Mouse (Mus musculus) embryonic facial prominence, embryonic 12.5 days (tissue): ENCODE results near the gene Ube2d3. TPM values are rescaled to one million over a fixed set of nuclear protein-coding genes. Genes with fewer than 3 reads are reported as not detected.

Experiments used
- ATAC-seq: fragments of 200-750 bp; cut with Nextera tagmentation; 2 replicates; pipeline ENCODE4 v1.8.0; 2017; ENCODE audit not compliant: insufficient number of reproducible peaks, insufficient read depth, low FRiP score, low TSS enrichment
- H3K27ac ChIP-seq: fragments of 300-500 bp; sonication (generic); 2 replicates; pipeline ENCODE4 v1.5.1; 2016; ENCODE audit warnings: mild to moderate bottlenecking
- H3K27me3 ChIP-seq: fragments of 300-500 bp; sonication (generic); 2 replicates; pipeline ENCODE4 v1.6.1; 2016; ENCODE audit warnings: mild to moderate bottlenecking, moderate library complexity
- H3K36me3 ChIP-seq: fragments of 300-500 bp; sonication (generic); 2 replicates; pipeline ENCODE4 v1.6.1; 2016; ENCODE audit warnings: mild to moderate bottlenecking
- H3K4me1 ChIP-seq: fragments of 300-500 bp; sonication (generic); 2 replicates; pipeline ENCODE4 v1.6.1; 2016
- H3K4me2 ChIP-seq: fragments of 300-500 bp; sonication (generic); replicated peaks from 2 replicates; pipeline ENCODE4 v1.6.1; 2016; ENCODE audit warnings: mild to moderate bottlenecking, moderate library complexity
- H3K4me3 ChIP-seq: fragments of 300-500 bp; sonication (generic); 2 replicates; pipeline ENCODE4 v1.5.1; 2016; ENCODE audit warnings: mild to moderate bottlenecking
- H3K9ac ChIP-seq: fragments of 300-500 bp; sonication (generic); 2 replicates; pipeline ENCODE4 v1.6.1; 2016; ENCODE audit warnings: mild to moderate bottlenecking, moderate library complexity
- H3K9me3 ChIP-seq: fragments of 300-500 bp; sonication (generic); 2 replicates; pipeline ENCODE4 v1.6.1; 2016; ENCODE audit warnings: mild to moderate bottlenecking, moderate library complexity
- WGBS: fragments of 180-500 bp; shearing (Covaris S2); methylation state at CpG from one replicate; pipeline ENCODE4 v1.1.7; 2016; 5-methylcytosine and 5-hydroxymethylcytosine counted together
- polyA plus RNA-seq: library from polyadenylated mRNA; unstranded; fragments of >200 nt; fragmentation: Nextera tagmentation; extraction: Ambion mirVana; gene quantifications from 2 replicates; pipeline ENCODE4 v1.2.1, GENCODE M21; 2016

Ube2d3 gene
- polyA plus RNA-seq, result 469 and 505 TPM in 2 replicates

GRCm38 (mm10) chr3:135437758-135438495 lies at the start of gene Ube2d3:
Gene Ube2d3 (plus strand): TSS chr3:135438149.
- Histone ChIP-seq H3K27me3 (no peaks in the 10 kb centered on the region), H3K4me1 (peaks cover 14% of the 10 kb centered on the region; the same call in 1 of the 2 replicates), H3K9ac (peak within 1 kb of the TSS; percentile 97), H3K36me3 (no peaks in the 10 kb centered on the region), H3K9me3 (no peaks in the 10 kb centered on the region), H3K4me3 (peak within 1 kb of the TSS; percentile 97), H3K4me2 (peak within 1 kb of the TSS; percentile 95), H3K27ac (peak within 1 kb of the TSS; percentile 100)
- WGBS, result under 1% methylated on average over 54 of the region's 56 CpGs
- ATAC-seq, result peak; percentile 95

- H3K4me1 ChIP-seq, result no peaks in the 10 kb centered on the region
- no peaks in the 10 kb centered on the region for H3K9me3 ChIP-seq
- no peak overlapping the region for H3K27ac ChIP-seq
- 78% methylated on average over 6 of the region's 6 CpGs for WGBS
- H3K4me3 ChIP-seq, result no peak overlapping the region
- no peaks in the 10 kb centered on the region for H3K27me3 ChIP-seq
- H3K9ac ChIP-seq, result no peak overlapping the region
- no peaks in the 10 kb centered on the region for H3K36me3 ChIP-seq
- ATAC-seq, result no peak
- H3K4me2 ChIP-seq, result no peak overlapping the region
Measured at GRCm38 (mm10) chr3:135393186-135393585, 44.8 kb upstream of the Ube2d3 start.

- H3K27ac ChIP-seq, result no peak overlapping the region
- no peaks in the 10 kb centered on the region for H3K4me1 ChIP-seq
- H3K9me3 ChIP-seq, result no peaks in the 10 kb centered on the region
- H3K4me2 ChIP-seq, result no peak overlapping the region
- no peak for ATAC-seq
- H3K4me3 ChIP-seq, result no peak overlapping the region
- H3K9ac ChIP-seq, result no peak overlapping the region
- H3K27me3 ChIP-seq, result no peaks in the 10 kb centered on the region
- 83% methylated on average over 5 of the region's 5 CpGs for WGBS
- H3K36me3 ChIP-seq, result no peaks in the 10 kb centered on the region
Measured at GRCm38 (mm10) chr3:135395085-135395484, 42.9 kb upstream of the Ube2d3 start.

GRCm38 (mm10) chr3:135396081-135396480 lies 41.9 kb upstream of the Ube2d3 start:
- Histone ChIP-seq H3K4me1 (no peaks in the 10 kb centered on the region), H3K9ac (no peak overlapping the region), H3K27me3 (no peaks in the 10 kb centered on the region), H3K4me3 (no peak overlapping the region), H3K9me3 (no peaks in the 10 kb centered on the region), H3K4me2 (no peak overlapping the region), H3K36me3 (no peaks in the 10 kb centered on the region), H3K27ac (no peak overlapping the region)
- ATAC-seq, result no peak
- 58% methylated on average over 6 of the region's 6 CpGs for WGBS

- Histone ChIP-seq H3K4me3 (no peak overlapping the region), H3K9ac (no peak overlapping the region), H3K27ac (no peak overlapping the region), H3K36me3 (no peaks in the 10 kb centered on the region), H3K9me3 (no peaks in the 10 kb centered on the region), H3K4me2 (no peak overlapping the region), H3K27me3 (no peaks in the 10 kb centered on the region), H3K4me1 (no peaks in the 10 kb centered on the region)
- ATAC-seq, result no peak
Measured at GRCm38 (mm10) chr3:135397112-135397511, 40.8 kb upstream of the Ube2d3 start.

GRCm38 (mm10) chr3:135402201-135402658 lies 35.7 kb upstream of the Ube2d3 start:
- Histone ChIP-seq H3K9ac (no peak overlapping the region), H3K27me3 (no peaks in the 10 kb centered on the region), H3K27ac (no peak overlapping the region), H3K4me3 (no peak overlapping the region), H3K4me1 (no peaks in the 10 kb centered on the region), H3K9me3 (no peaks in the 10 kb centered on the region), H3K36me3 (peaks cover 13% of the 10 kb centered on the region), H3K4me2 (no peak overlapping the region)
- no peak for ATAC-seq
- 11% methylated on average over 10 of the region's 10 CpGs for WGBS

GRCm38 (mm10) chr3:135403211-135403610 lies 34.7 kb upstream of the Ube2d3 start:
- 82% methylated on average over 9 of the region's 9 CpGs for WGBS
- H3K4me3 ChIP-seq, result no peak overlapping the region
- H3K27ac ChIP-seq, result no peak overlapping the region
- no peak overlapping the region for H3K4me2 ChIP-seq
- no peaks in the 10 kb centered on the region for H3K4me1 ChIP-seq
- no peaks in the 10 kb centered on the region for H3K9me3 ChIP-seq
- H3K27me3 ChIP-seq, result no peaks in the 10 kb centered on the region
- no peak for ATAC-seq
- peaks cover 14% of the 10 kb centered on the region for H3K36me3 ChIP-seq
- no peak overlapping the region for H3K9ac ChIP-seq

- H3K4me2 ChIP-seq, result no peak overlapping the region
- H3K9me3 ChIP-seq, result no peaks in the 10 kb centered on the region
- no peak for ATAC-seq
- no peaks in the 10 kb centered on the region for H3K27me3 ChIP-seq
- H3K36me3 ChIP-seq, result peaks cover 17% of the 10 kb centered on the region
- H3K27ac ChIP-seq, result no peak overlapping the region
- H3K4me3 ChIP-seq, result no peak overlapping the region
- WGBS, result 79% methylated on average over 5 of the region's 5 CpGs
- H3K9ac ChIP-seq, result no peak overlapping the region
- H3K4me1 ChIP-seq, result no peaks in the 10 kb centered on the region
Measured at GRCm38 (mm10) chr3:135403856-135404255, 34.1 kb upstream of the Ube2d3 start.

- H3K4me1 ChIP-seq, result no peaks in the 10 kb centered on the region
- H3K36me3 ChIP-seq, result peaks cover 22% of the 10 kb centered on the region
- H3K4me2 ChIP-seq, result no peak overlapping the region
- H3K27me3 ChIP-seq, result no peaks in the 10 kb centered on the region
- no peak overlapping the region for H3K4me3 ChIP-seq
- 76% methylated on average over 4 of the region's 4 CpGs for WGBS
- H3K27ac ChIP-seq, result no peak overlapping the region
- no peak for ATAC-seq
- H3K9ac ChIP-seq, result no peak overlapping the region
- no peaks in the 10 kb centered on the region for H3K9me3 ChIP-seq
Measured at GRCm38 (mm10) chr3:135404599-135404998, 33.4 kb upstream of the Ube2d3 start.

GRCm38 (mm10) chr3:135407351-135407750 lies 30.6 kb upstream of the Ube2d3 start:
- Histone ChIP-seq H3K4me3 (no peak overlapping the region), H3K36me3 (peaks cover 33% of the 10 kb centered on the region), H3K4me1 (no peaks in the 10 kb centered on the region), H3K27me3 (no peaks in the 10 kb centered on the region), H3K4me2 (no peak overlapping the region), H3K27ac (no peak overlapping the region), H3K9me3 (no peaks in the 10 kb centered on the region), H3K9ac (no peak overlapping the region)
- 86% methylated on average over 9 of the region's 9 CpGs for WGBS
- ATAC-seq, result no peak

GRCm38 (mm10) chr3:135409219-135409618 lies 28.7 kb upstream of the Ube2d3 start:
- peaks cover 33% of the 10 kb centered on the region for H3K36me3 ChIP-seq
- ATAC-seq, result no peak

GRCm38 (mm10) chr3:135411056-135411455 lies 26.9 kb upstream of the Ube2d3 start:
- peaks cover 11% of the 10 kb centered on the region; the same call in 1 of the 2 replicates for H3K4me1 ChIP-seq
- no peak overlapping the region for H3K4me3 ChIP-seq
- H3K9ac ChIP-seq, result no peak overlapping the region
- no peak for ATAC-seq
- H3K36me3 ChIP-seq, result peaks cover 29% of the 10 kb centered on the region
- WGBS, result 90% methylated on average over 12 of the region's 12 CpGs
- no peak overlapping the region for H3K27ac ChIP-seq
- H3K9me3 ChIP-seq, result no peaks in the 10 kb centered on the region
- H3K4me2 ChIP-seq, result no peak overlapping the region
- H3K27me3 ChIP-seq, result no peaks in the 10 kb centered on the region

More at GRCm38 (mm10) chr3:135409219-135409618, 28.7 kb upstream of the Ube2d3 start:
- Histone ChIP-seq H3K27ac (no peak overlapping the region), H3K9me3 (no peaks in the 10 kb centered on the region), H3K4me3 (no peak overlapping the region), H3K4me2 (no peak overlapping the region), H3K4me1 (peaks cover 8% of the 10 kb centered on the region; the same call in 1 of the 2 replicates), H3K9ac (no peak overlapping the region), H3K27me3 (no peaks in the 10 kb centered on the region)
- WGBS, result 89% methylated on average over 5 of the region's 5 CpGs
